Mouse (Mus musculus) cerebellum, adult 2 months (tissue): Measurements from ENCODE around the gene Ryk.

ENCODE experiments used
- CTCF ChIP-seq: fragments of 200-500 bp; IDR thresholded peaks from 2 replicates; pipeline ENCODE4 v1.5.1; 2011; ENCODE audit warnings: low read depth, mild to moderate bottlenecking, control low read depth, low read length, moderate library complexity, borderline replicate concordance; ENCODE audit not compliant: insufficient read depth
- POLR2A ChIP-seq: fragments of 200-500 bp; IDR thresholded peaks from 2 replicates; pipeline ENCODE4 v1.6.1; 2011; ENCODE audit warnings: low read length, control low read depth, borderline replicate concordance; ENCODE audit not compliant: insufficient read depth

DNA sequence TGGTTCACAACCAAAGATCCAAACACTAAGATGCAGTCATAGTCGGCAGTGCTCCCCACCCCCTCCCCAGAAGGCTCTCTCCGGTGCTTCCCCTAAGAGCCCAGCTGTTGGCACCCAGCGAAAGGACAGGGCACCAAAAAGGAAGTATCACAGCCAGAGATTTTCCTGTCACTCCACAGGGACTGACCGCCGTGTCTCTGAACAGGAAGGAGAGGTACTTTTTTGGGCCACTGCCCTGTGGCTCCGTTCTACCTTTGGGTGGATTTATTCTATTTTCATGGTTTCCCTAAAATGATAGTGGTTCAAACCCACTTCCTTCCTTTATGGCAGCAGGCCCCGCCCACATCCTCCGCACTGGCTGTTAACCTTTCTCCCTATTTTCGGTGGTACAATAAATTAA, 42.9 kb upstream of the Ryk start:
- TF ChIP-seq POLR2A (no peak), CTCF (no peak)
